Mouse (Mus musculus) liver, embryonic 13.5 days (tissue): ENCODE measurements around the gene Smtnl1. TPM values are rescaled to one million over a fixed set of nuclear protein-coding genes. Genes with fewer than 3 reads are reported as not detected.
"Not testable (repeated sequence)": the region's sequence is repeated elsewhere in the genome, so short reads cannot be mapped to it uniquely, and the experiment has no call there.

ENCODE experiments used
- ATAC-seq: fragments of 200-750 bp; cut with Nextera tagmentation; 2 replicates; pipeline ENCODE4 v1.8.0; 2017; ENCODE audit warnings: low read depth, mild to moderate bottlenecking, moderate number of reproducible peaks, moderate library complexity
- DNase-seq: peaks from one replicate; pipeline ENCODE4 v3.0.0; 2022
- H3K27ac ChIP-seq: fragments of 300-500 bp; sonication (generic); 2 replicates; pipeline ENCODE4 v1.5.1; 2015; ENCODE audit warnings: moderate library complexity, mild to moderate bottlenecking, inconsistent platforms
- H3K27me3 ChIP-seq: fragments of 300-500 bp; sonication (generic); 2 replicates; pipeline ENCODE4 v1.6.1; 2015; ENCODE audit warnings: mild to moderate bottlenecking, inconsistent platforms
- H3K36me3 ChIP-seq: fragments of 300-500 bp; sonication (generic); 2 replicates; pipeline ENCODE4 v1.6.1; 2015; ENCODE audit warnings: mild to moderate bottlenecking, inconsistent platforms
- H3K4me1 ChIP-seq: fragments of 300-500 bp; sonication (generic); replicated peaks from 2 replicates; pipeline ENCODE4 v1.6.1; 2015; ENCODE audit warnings: inconsistent platforms
- H3K4me2 ChIP-seq: fragments of 300-500 bp; sonication (generic); 2 replicates; pipeline ENCODE4 v1.6.1; 2015; ENCODE audit warnings: inconsistent platforms, mild to moderate bottlenecking, moderate library complexity
- H3K4me3 ChIP-seq: fragments of 300-500 bp; sonication (generic); replicated peaks from 2 replicates; pipeline ENCODE4 v1.5.1; 2015; ENCODE audit warnings: mild to moderate bottlenecking, inconsistent platforms
- H3K9ac ChIP-seq: fragments of 300-500 bp; sonication (generic); 2 replicates; pipeline ENCODE4 v1.6.1; 2015; ENCODE audit warnings: mild to moderate bottlenecking, inconsistent platforms
- H3K9me3 ChIP-seq: fragments of 300-500 bp; sonication (generic); replicated peaks from 2 replicates; pipeline ENCODE4 v1.6.1; 2016; ENCODE audit warnings: inconsistent platforms
- WGBS: fragments of 180-500 bp; shearing (Covaris S2); methylation state at CpG from one replicate; pipeline ENCODE4 v1.1.7; 2015; ENCODE audit not compliant: insufficient replicate concordance; 5-methylcytosine and 5-hydroxymethylcytosine counted together
- polyA plus RNA-seq: library from polyadenylated mRNA; unstranded; fragments of >200 nt; fragmentation: Nextera tagmentation; extraction: Ambion mirVana; gene quantifications from 2 replicates; pipeline ENCODE4 v1.2.1, GENCODE M21; 2015

Gene Smtnl1
- polyA plus RNA-seq, 1 experiment from 2014 or later = 0.24 TPM

GRCm38 (mm10) chr2:84810526-84810885, 11.9 kb downstream of the Smtnl1 start:
- Histone ChIP-seq H3K9me3 (no peaks in the 10 kb centered on the region; the same call in 1 of the 2 replicates), H3K36me3 (peaks cover 54% of the 10 kb centered on the region), H3K4me1 (peaks cover 91% of the 10 kb centered on the region), H3K4me2 (peak overlapping the region; percentile 75), H3K9ac (peak overlapping the region; percentile 62), H3K27ac (peak overlapping the region; percentile 98), H3K27me3 (peaks cover 5% of the 10 kb centered on the region), H3K4me3 (peak overlapping the region; percentile 14; the same call in 1 of the 2 replicates)
- DNase-seq (no peak), ATAC-seq (no peak)
- 65% methylated on average over 6 of the region's 6 CpGs for whole genome bisulfite sequencing

GRCm38 (mm10) chr2:84809330-84809729, 13.1 kb downstream of the Smtnl1 start:
- Histone ChIP-seq H3K36me3 (peaks cover 66% of the 10 kb centered on the region), H3K9ac (0 out of 2 replicates have a peak overlapping the region, but pooled peaks have one; percentile 44), H3K9me3 (no peaks in the 10 kb centered on the region; the same call in 1 of the 2 replicates), H3K27me3 (no peaks in the 10 kb centered on the region), H3K4me1 (peaks cover 89% of the 10 kb centered on the region), H3K4me3 (no peak overlapping the region), H3K27ac (peak overlapping the region; percentile 77), H3K4me2 (no peak overlapping the region)
- no peak for ATAC-seq
- DNase-seq = no peak

- Histone ChIP-seq H3K4me2 (no peak overlapping the region), H3K27me3 (no peaks in the 10 kb centered on the region), H3K4me3 (no peak overlapping the region), H3K9ac (no peak overlapping the region), H3K9me3 (no peaks in the 10 kb centered on the region; the same call in 1 of the 2 replicates), H3K36me3 (peaks cover 93% of the 10 kb centered on the region), H3K4me1 (peaks cover 87% of the 10 kb centered on the region), H3K27ac (peak overlapping the region; percentile 6; the same call in 1 of the 2 replicates)
- WGBS = 64% methylated on average over 5 of the region's 5 CpGs
- no peak for ATAC-seq
- DNase-seq = no peak
These were observed 15.9 kb downstream of the Smtnl1 start for GRCm38 (mm10) chr2:84806546-84806945.

- Histone ChIP-seq H3K27me3 (no peaks in the 10 kb centered on the region), H3K4me1 (peaks cover 82% of the 10 kb centered on the region), H3K9me3 (no peaks in the 10 kb centered on the region), H3K36me3 (peaks cover 73% of the 10 kb centered on the region), H3K4me2 (no peak overlapping the region), H3K27ac (no peak overlapping the region), H3K9ac (no peak overlapping the region), H3K4me3 (no peak overlapping the region)
- 85% methylated on average over 7 of the region's 7 CpGs for WGBS
- DNase-seq = no peak
- no peak for ATAC-seq
These were observed 18.5 kb downstream of the Smtnl1 start for GRCm38 (mm10) chr2:84803963-84804362.

- Histone ChIP-seq H3K27ac (peak overlapping the region; percentile 65; the same call in 1 of the 2 replicates), H3K9ac (peak overlapping the region; percentile 53), H3K4me2 (peak overlapping the region; percentile 80), H3K36me3 (peaks cover 47% of the 10 kb centered on the region), H3K4me1 (peaks cover 70% of the 10 kb centered on the region), H3K4me3 (peak overlapping the region; percentile 83)
- H3K9me3 ChIP-seq, DNase-seq, ATAC-seq, H3K27me3 ChIP-seq: not testable (repeated sequence)
- WGBS = 69% methylated on average over 5 of the region's 5 CpGs
These were observed 21.2 kb downstream of the Smtnl1 start for GRCm38 (mm10) chr2:84801223-84801622.

GRCm38 (mm10) chr2:84800304-84800703, 22.1 kb downstream of the Smtnl1 start:
- Histone ChIP-seq H3K4me3 (peak overlapping the region; percentile 83), H3K4me2 (peak overlapping the region; percentile 80)

GRCm38 (mm10) chr2:84799041-84799561, 23.4 kb downstream of the Smtnl1 start:
- H3K4me1 ChIP-seq = peaks cover 67% of the 10 kb centered on the region
- H3K4me3 ChIP-seq = peak overlapping the region; percentile 83
- no peaks in the 10 kb centered on the region for H3K27me3 ChIP-seq
- peak overlapping the region; percentile 93 for H3K9ac ChIP-seq
- H3K27ac ChIP-seq = peak overlapping the region; percentile 98
- peaks cover 8% of the 10 kb centered on the region for H3K9me3 ChIP-seq
- ATAC-seq (peak; percentile 57), DNase-seq (peak; percentile 72)
- peaks cover 25% of the 10 kb centered on the region for H3K36me3 ChIP-seq
- under 1% methylated on average over 16 of the region's 16 CpGs for WGBS
- H3K4me2 ChIP-seq = peak overlapping the region; percentile 80

More at GRCm38 (mm10) chr2:84800304-84800703, 22.1 kb downstream of the Smtnl1 start:
- H3K9ac ChIP-seq = peak overlapping the region; percentile 93
- H3K9me3 ChIP-seq = peaks cover under 1% of the 10 kb centered on the region
- ATAC-seq = peak; percentile 14
- 39% methylated on average over 4 of the region's 4 CpGs for WGBS
- peak; percentile 29 for DNase-seq
- H3K27me3 ChIP-seq = no peaks in the 10 kb centered on the region
- H3K4me1 ChIP-seq = peaks cover 65% of the 10 kb centered on the region
- H3K27ac ChIP-seq = peak overlapping the region; percentile 98
- peaks cover 37% of the 10 kb centered on the region for H3K36me3 ChIP-seq

GRCm38 (mm10) chr2:84798493-84798921, 23.9 kb downstream of the Smtnl1 start, which contains the start of gene Ube2l6:
Ube2l6 (plus strand) TSS chr2:84798828.
- under 1% methylated on average over 21 of the region's 21 CpGs for WGBS
- H3K9ac ChIP-seq = peak within 1 kb of the TSS; percentile 93
- ATAC-seq = peak; percentile 93

GRCm38 (mm10) chr2:84797833-84798492, 24.5 kb downstream of the Smtnl1 start:
- DNase-seq (peak; percentile 77), ATAC-seq (peak; percentile 49)
- Histone ChIP-seq H3K27me3 (no peaks in the 10 kb centered on the region), H3K36me3 (peaks cover 14% of the 10 kb centered on the region), H3K27ac (peak overlapping the region; percentile 98), H3K4me2 (peak overlapping the region; percentile 80), H3K4me1 (peaks cover 69% of the 10 kb centered on the region), H3K4me3 (peak overlapping the region; percentile 83), H3K9ac (peak overlapping the region; percentile 93), H3K9me3 (peaks cover 8% of the 10 kb centered on the region)
- WGBS = 10% methylated on average over 13 of the region's 13 CpGs

More at GRCm38 (mm10) chr2:84798493-84798921, 23.9 kb downstream of the Smtnl1 start, which contains the start of gene Ube2l6:
- Histone ChIP-seq H3K27me3 (no peaks in the 10 kb centered on the region), H3K9me3 (peaks cover 8% of the 10 kb centered on the region), H3K36me3 (peaks cover 19% of the 10 kb centered on the region), H3K27ac (peak within 1 kb of the TSS; percentile 98), H3K4me2 (peak within 1 kb of the TSS; percentile 80), H3K4me1 (peaks cover 68% of the 10 kb centered on the region), H3K4me3 (peak within 1 kb of the TSS; percentile 83)
- DNase-seq = peak; percentile 94

- ATAC-seq = no peak
- no peak for DNase-seq
- no peak overlapping the region for H3K4me3 ChIP-seq
- peak overlapping the region; percentile 56 for H3K27ac ChIP-seq
- H3K4me2 ChIP-seq = no peak overlapping the region
- no peaks in the 10 kb centered on the region for H3K36me3 ChIP-seq
- no peak overlapping the region for H3K9ac ChIP-seq
- peaks cover 16% of the 10 kb centered on the region for H3K27me3 ChIP-seq
- H3K9me3 ChIP-seq = peaks cover 8% of the 10 kb centered on the region
- peaks cover 46% of the 10 kb centered on the region for H3K4me1 ChIP-seq
- 46% methylated on average over 3 of the region's 3 CpGs for WGBS
These were observed 28.6 kb downstream of the Smtnl1 start for GRCm38 (mm10) chr2:84793871-84794270.

GRCm38 (mm10) chr2:84793154-84793553, 29.3 kb downstream of the Smtnl1 start:
- Histone ChIP-seq H3K4me3 (no peak overlapping the region), H3K36me3 (no peaks in the 10 kb centered on the region), H3K9ac (no peak overlapping the region), H3K27ac (peak overlapping the region; percentile 56), H3K9me3 (peaks cover 8% of the 10 kb centered on the region), H3K27me3 (peaks cover 21% of the 10 kb centered on the region), H3K4me2 (peak overlapping the region; percentile 26; the same call in 1 of the 2 replicates), H3K4me1 (peaks cover 50% of the 10 kb centered on the region)
- DNase-seq (peak; percentile 45), ATAC-seq (peak; percentile 77)
- 34% methylated on average over 3 of the region's 3 CpGs for WGBS
